Mouse (Mus musculus) neural tube, embryonic 12.5 days (tissue): ENCODE measurements around the gene Ptgdr2. TPM values are rescaled to one million over a fixed set of nuclear protein-coding genes. Genes with fewer than 3 reads are reported as not detected.
A peak's percentile ranks its signal among the peaks of the same experiment; 100 is the strongest.

Experiments used
- ATAC-seq: fragments of 200-750 bp; cut with Nextera tagmentation; 2 replicates; pipeline ENCODE4 v1.8.0; 2017; ENCODE audit warnings: low read depth, mild to moderate bottlenecking, moderate TSS enrichment, moderate library complexity; ENCODE audit not compliant: low FRiP score
- H3K27ac ChIP-seq: fragments of 300-500 bp; sonication (generic); 2 replicates; pipeline ENCODE4 v1.5.1; 2016
- H3K27me3 ChIP-seq: fragments of 300-500 bp; sonication (generic); replicated peaks from 2 replicates; pipeline ENCODE4 v1.6.1; 2016; ENCODE audit warnings: mild to moderate bottlenecking
- H3K36me3 ChIP-seq: fragments of 300-500 bp; sonication (generic); 2 replicates; pipeline ENCODE4 v1.6.1; 2016; ENCODE audit warnings: mild to moderate bottlenecking
- H3K4me1 ChIP-seq: fragments of 300-500 bp; sonication (generic); 2 replicates; pipeline ENCODE4 v1.6.1; 2016
- H3K4me2 ChIP-seq: fragments of 300-500 bp; sonication (generic); replicated peaks from 2 replicates; pipeline ENCODE4 v1.6.1; 2016; ENCODE audit warnings: mild to moderate bottlenecking
- H3K4me3 ChIP-seq: fragments of 300-500 bp; sonication (generic); 2 replicates; pipeline ENCODE4 v1.5.1; 2016
- H3K9ac ChIP-seq: fragments of 300-500 bp; sonication (generic); 2 replicates; pipeline ENCODE4 v1.6.1; 2016; ENCODE audit warnings: mild to moderate bottlenecking
- H3K9me3 ChIP-seq: fragments of 300-500 bp; sonication (generic); 2 replicates; pipeline ENCODE4 v1.6.1; 2016; ENCODE audit warnings: mild to moderate bottlenecking
- WGBS: fragments of 180-500 bp; shearing (Covaris S2); methylation state at CpG from one replicate; pipeline ENCODE4 v1.1.7; 2016; 5-methylcytosine and 5-hydroxymethylcytosine counted together
- polyA plus RNA-seq: library from polyadenylated mRNA; unstranded; fragments of >200 nt; fragmentation: Nextera tagmentation; extraction: Ambion mirVana; gene quantifications from 2 replicates; pipeline ENCODE4 v1.2.1, GENCODE M21; 2016

Ptgdr2 gene
- polyA plus RNA-seq, 1 experiment from 2014 or later = not detected

- no peaks in the 10 kb centered on the region for H3K9me3 ChIP-seq
- H3K27me3 ChIP-seq = no peaks in the 10 kb centered on the region
- 39% methylated on average over 11 of the region's 11 CpGs for whole genome bisulfite sequencing
- H3K4me1 ChIP-seq = no peaks in the 10 kb centered on the region
- H3K9ac ChIP-seq = no peak overlapping the region
- H3K4me3 ChIP-seq = no peak overlapping the region
- no peak overlapping the region for H3K4me2 ChIP-seq
- H3K36me3 ChIP-seq = no peaks in the 10 kb centered on the region
- H3K27ac ChIP-seq = no peak overlapping the region
- peak; percentile 71 for ATAC-seq
Observed at GRCm38 (mm10) chr19:10959085-10959977, 22.4 kb downstream of the Ptgdr2 start.

- no peak overlapping the region for H3K27ac ChIP-seq
- H3K4me2 ChIP-seq = no peak overlapping the region
- no peaks in the 10 kb centered on the region for H3K36me3 ChIP-seq
- no peaks in the 10 kb centered on the region for H3K4me1 ChIP-seq
- no peaks in the 10 kb centered on the region for H3K27me3 ChIP-seq
- no peak overlapping the region for H3K9ac ChIP-seq
- H3K9me3 ChIP-seq = no peaks in the 10 kb centered on the region
- 0 out of 2 replicates have a peak, but pooled peaks have one; percentile 37 for ATAC-seq
- 52% methylated on average over 12 of the region's 12 CpGs for WGBS
- H3K4me3 ChIP-seq = no peak overlapping the region
Observed at GRCm38 (mm10) chr19:10959978-10960346, 23.0 kb downstream of the Ptgdr2 start.

GRCm38 (mm10) chr19:10965721-10966120 is 28.8 kb downstream of the Ptgdr2 start:
- H3K27ac ChIP-seq = no peak overlapping the region
- no peaks in the 10 kb centered on the region for H3K27me3 ChIP-seq
- no peak overlapping the region for H3K4me3 ChIP-seq
- no peak overlapping the region for H3K9ac ChIP-seq
- 85% methylated on average over 7 of the region's 7 CpGs for WGBS
- no peaks in the 10 kb centered on the region for H3K9me3 ChIP-seq
- no peak for ATAC-seq
- H3K4me2 ChIP-seq = no peak overlapping the region
- no peaks in the 10 kb centered on the region for H3K4me1 ChIP-seq
- H3K36me3 ChIP-seq = no peaks in the 10 kb centered on the region

GRCm38 (mm10) chr19:10968578-10968977 is 31.6 kb downstream of the Ptgdr2 start:
- H3K9me3 ChIP-seq = 0 out of 2 replicates have a peak, but pooled peaks cover 7% of the 10 kb centered on the region
- no peaks in the 10 kb centered on the region for H3K36me3 ChIP-seq
- no peak for ATAC-seq
- H3K27me3 ChIP-seq = no peaks in the 10 kb centered on the region
- WGBS = 93% methylated on average over 7 of the region's 7 CpGs
- H3K4me2 ChIP-seq = no peak overlapping the region
- no peaks in the 10 kb centered on the region for H3K4me1 ChIP-seq
- no peak overlapping the region for H3K27ac ChIP-seq
- no peak overlapping the region for H3K9ac ChIP-seq
- no peak overlapping the region for H3K4me3 ChIP-seq

GRCm38 (mm10) chr19:10970457-10970856 is 33.5 kb downstream of the Ptgdr2 start:
- Histone ChIP-seq H3K4me1 (no peaks in the 10 kb centered on the region), H3K4me2 (no peak overlapping the region), H3K9me3 (0 out of 2 replicates have a peak, but pooled peaks cover 7% of the 10 kb centered on the region), H3K4me3 (no peak overlapping the region), H3K9ac (no peak overlapping the region), H3K27me3 (no peaks in the 10 kb centered on the region), H3K36me3 (no peaks in the 10 kb centered on the region), H3K27ac (no peak overlapping the region)
- ATAC-seq = no peak
- WGBS = 80% methylated on average over 3 of the region's 3 CpGs

- Histone ChIP-seq H3K4me2 (no peak overlapping the region), H3K4me3 (no peak overlapping the region), H3K9ac (no peak overlapping the region), H3K36me3 (no peaks in the 10 kb centered on the region), H3K9me3 (0 out of 2 replicates have a peak, but pooled peaks cover 7% of the 10 kb centered on the region), H3K4me1 (no peaks in the 10 kb centered on the region), H3K27ac (no peak overlapping the region), H3K27me3 (no peaks in the 10 kb centered on the region)
- no peak for ATAC-seq
- WGBS = 60% methylated on average over 3 of the region's 3 CpGs
Observed at GRCm38 (mm10) chr19:10972660-10973059, 35.7 kb downstream of the Ptgdr2 start.

GRCm38 (mm10) chr19:10973187-10973586 is 36.2 kb downstream of the Ptgdr2 start:
- H3K9me3 ChIP-seq = 0 out of 2 replicates have a peak, but pooled peaks cover 7% of the 10 kb centered on the region
- H3K27ac ChIP-seq = no peak overlapping the region
- no peak for ATAC-seq
- H3K4me2 ChIP-seq = no peak overlapping the region
- no peak overlapping the region for H3K4me3 ChIP-seq
- no peaks in the 10 kb centered on the region for H3K27me3 ChIP-seq
- no peak overlapping the region for H3K9ac ChIP-seq
- H3K36me3 ChIP-seq = no peaks in the 10 kb centered on the region
- WGBS = 54% methylated on average over 2 of the region's 2 CpGs
- H3K4me1 ChIP-seq = no peaks in the 10 kb centered on the region

- no peak within 1 kb of the TSS for H3K4me2 ChIP-seq
- ATAC-seq = no peak
- 0 out of 2 replicates have a peak, but pooled peaks cover 7% of the 10 kb centered on the region for H3K9me3 ChIP-seq
- no peaks in the 10 kb centered on the region for H3K36me3 ChIP-seq
- no peak within 1 kb of the TSS for H3K9ac ChIP-seq
- H3K27me3 ChIP-seq = no peaks in the 10 kb centered on the region
- WGBS = 58% methylated on average over 4 of the region's 4 CpGs
- no peak within 1 kb of the TSS for H3K27ac ChIP-seq
- no peak within 1 kb of the TSS for H3K4me3 ChIP-seq
- no peaks in the 10 kb centered on the region for H3K4me1 ChIP-seq
Observed at GRCm38 (mm10) chr19:10974238-10974865, 37.4 kb downstream of the Ptgdr2 start, which contains the start of gene Ms4a10. Gene Ms4a10 (minus strand): TSS chr19:10974670.

GRCm38 (mm10) chr19:10975187-10975586 is 38.2 kb downstream of the Ptgdr2 start:
- no peak overlapping the region for H3K4me2 ChIP-seq
- H3K9ac ChIP-seq = no peak overlapping the region
- H3K27ac ChIP-seq = no peak overlapping the region
- H3K4me3 ChIP-seq = no peak overlapping the region
- no peaks in the 10 kb centered on the region for H3K36me3 ChIP-seq
- 78% methylated on average over 2 of the region's 2 CpGs for WGBS
- 0 out of 2 replicates have a peak, but pooled peaks cover 7% of the 10 kb centered on the region for H3K9me3 ChIP-seq
- ATAC-seq = no peak
- H3K4me1 ChIP-seq = 0 out of 2 replicates have a peak, but pooled peaks cover 6% of the 10 kb centered on the region
- H3K27me3 ChIP-seq = no peaks in the 10 kb centered on the region

- no peak for ATAC-seq
- WGBS = 54% methylated on average over 4 of the region's 4 CpGs
- H3K4me1 ChIP-seq = 0 out of 2 replicates have a peak, but pooled peaks cover 6% of the 10 kb centered on the region
- H3K9ac ChIP-seq = no peak overlapping the region
- no peak overlapping the region for H3K27ac ChIP-seq
- H3K4me2 ChIP-seq = no peak overlapping the region
- H3K4me3 ChIP-seq = no peak overlapping the region
- H3K27me3 ChIP-seq = no peaks in the 10 kb centered on the region
- no peaks in the 10 kb centered on the region for H3K36me3 ChIP-seq
- H3K9me3 ChIP-seq = 0 out of 2 replicates have a peak, but pooled peaks cover 7% of the 10 kb centered on the region
Observed at GRCm38 (mm10) chr19:10976318-10976717, 39.4 kb downstream of the Ptgdr2 start.

GRCm38 (mm10) chr19:10979184-10980168 is 42.5 kb downstream of the Ptgdr2 start:
- WGBS = 15% methylated on average over 18 of the region's 18 CpGs
- Histone ChIP-seq H3K4me1 (0 out of 2 replicates have a peak, but pooled peaks cover 6% of the 10 kb centered on the region), H3K4me2 (peak overlapping the region; percentile 18), H3K36me3 (no peaks in the 10 kb centered on the region), H3K4me3 (no peak overlapping the region), H3K9me3 (no peaks in the 10 kb centered on the region), H3K27me3 (no peaks in the 10 kb centered on the region), H3K9ac (no peak overlapping the region), H3K27ac (no peak overlapping the region)
- ATAC-seq = peak; percentile 56
